Mouse (Mus musculus) liver, embryonic 14.5 days (tissue): Measurements from ENCODE around the gene Vps13a.

Experiments used
- CTCF ChIP-seq: IDR thresholded peaks from 2 replicates; pipeline ENCODE4 v1.5.1; 2016; ENCODE audit warnings: antibody characterized with exemption, low read depth, control low read depth
- EP300 ChIP-seq: IDR thresholded peaks from 2 replicates; pipeline ENCODE4 v1.6.1; 2016; ENCODE audit warnings: antibody characterized with exemption, low read depth

DNA sequence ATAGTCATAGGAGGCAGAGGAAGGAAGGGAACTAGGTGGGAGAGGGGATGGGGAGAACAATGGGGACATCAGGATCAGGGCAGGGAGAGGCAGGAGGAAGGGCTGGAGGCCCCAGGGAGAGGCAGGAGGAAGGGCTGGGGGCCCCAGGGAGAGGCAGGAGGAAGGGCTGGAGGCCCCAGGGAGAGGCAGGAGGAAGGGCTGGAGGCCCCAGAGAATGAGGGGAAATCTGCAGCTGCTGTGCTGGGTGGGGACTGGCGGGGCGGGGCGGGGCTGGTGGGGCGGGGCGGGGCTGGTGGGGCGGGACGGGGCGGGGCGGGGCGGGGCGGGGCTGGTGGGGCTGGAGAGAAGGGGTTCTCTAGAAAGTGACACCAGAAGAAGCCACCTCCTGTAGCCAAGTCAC is 23.8 kb upstream of the Vps13a start:
- TF ChIP-seq CTCF = no peak
- no peak for TF ChIP-seq EP300
